Mouse (Mus musculus) c-Kit-positive CD71-positive TER-119-negative erythroid progenitor cells, embryonic 14.5 days (primary cell): ENCODE measurements around the gene BC025920.
"Not testable (repeated sequence)": the region's sequence is repeated elsewhere in the genome, so short reads cannot be mapped to it uniquely, and the experiment has no call there.

Experiments
- DNase-seq: peaks from one replicate; pipeline ENCODE4 v3.0.0-alpha.2; 2013; ENCODE audit warnings: low read depth

BC025920 gene

GRCm38 (mm10) chr10:81604019-81604967 is 1.8 kb upstream of the BC025920 start:
- DNase-seq: no peak

GRCm38 (mm10) chr10:81604968-81605665 is 953 bp upstream of the BC025920 start:
- DNase-seq: peak; percentile 92

GRCm38 (mm10) chr10:81605666-81605973 is 450 bp upstream of the BC025920 start:
- no peak for DNase-seq

- DNase-seq: no peak
Observed at GRCm38 (mm10) chr10:81608308-81608707, 2.2 kb downstream of the BC025920 start.

GRCm38 (mm10) chr10:81612779-81613178 is 6.7 kb downstream of the BC025920 start:
- DNase-seq: no peak

- DNase-seq: no peak
Observed at GRCm38 (mm10) chr10:81615486-81615885, 9.4 kb downstream of the BC025920 start.

- DNase-seq: no peak
Observed at GRCm38 (mm10) chr10:81619976-81620375, 13.9 kb downstream of the BC025920 start.

GRCm38 (mm10) chr10:81620786-81621185 is 14.7 kb downstream of the BC025920 start:
- no peak for DNase-seq

GRCm38 (mm10) chr10:81623441-81623840 is 17.4 kb downstream of the BC025920 start:
- DNase-seq: no peak

- DNase-seq: no peak
Observed at GRCm38 (mm10) chr10:81626101-81626993, 20.3 kb downstream of the BC025920 start.

- peak; percentile 89 for DNase-seq
Observed at GRCm38 (mm10) chr10:81626994-81627835, 21.1 kb downstream of the BC025920 start, which contains the start of gene Sirt6. Gene Sirt6 (minus strand): TSS chr10:81627797.

- DNase-seq: no peak
Observed at GRCm38 (mm10) chr10:81627836-81628220, 21.8 kb downstream of the BC025920 start.

- no peak for DNase-seq
Observed at GRCm38 (mm10) chr10:81628390-81628789, 22.3 kb downstream of the BC025920 start, which contains the start of gene Ankrd24. Gene Ankrd24 (plus strand): TSS chr10:81628540.

- peak; percentile 92 for DNase-seq
Observed at GRCm38 (mm10) chr10:81633253-81634099, 27.4 kb downstream of the BC025920 start.

- no peak for DNase-seq
Observed at GRCm38 (mm10) chr10:81636338-81636737, 30.3 kb downstream of the BC025920 start.

GRCm38 (mm10) chr10:81638101-81638500 is 32.0 kb downstream of the BC025920 start:
- DNase-seq: no peak

GRCm38 (mm10) chr10:81640825-81641224 is 34.8 kb downstream of the BC025920 start:
- DNase-seq: not testable (repeated sequence)

GRCm38 (mm10) chr10:81641566-81641965 is 35.5 kb downstream of the BC025920 start:
- DNase-seq: no peak

GRCm38 (mm10) chr10:81641978-81642647 is 36.0 kb downstream of the BC025920 start:
- DNase-seq: no peak
